Mouse (Mus musculus): ENCODE measurements around the gene Gm498. TPM values are rescaled to one million over a fixed set of nuclear protein-coding genes. Genes with fewer than 3 reads are reported as not detected.

Gm498 gene
- not detected in 2 replicates for total RNA-seq (2015; ENCODE audit: low replicate concordance)
- total RNA-seq (2017; ENCODE audit: low replicate concordance) = not detected in 2 replicates

- no peak for ATAC-seq (replicated peaks; ENCODE audit: low FRiP score, poor library complexity, severe bottlenecking)
These were observed at the start of gene Gm498 for GRCm38 (mm10) chr7:143866538-143866937. Gene Gm498 (plus strand): TSS chr7:143866838.

DNA sequence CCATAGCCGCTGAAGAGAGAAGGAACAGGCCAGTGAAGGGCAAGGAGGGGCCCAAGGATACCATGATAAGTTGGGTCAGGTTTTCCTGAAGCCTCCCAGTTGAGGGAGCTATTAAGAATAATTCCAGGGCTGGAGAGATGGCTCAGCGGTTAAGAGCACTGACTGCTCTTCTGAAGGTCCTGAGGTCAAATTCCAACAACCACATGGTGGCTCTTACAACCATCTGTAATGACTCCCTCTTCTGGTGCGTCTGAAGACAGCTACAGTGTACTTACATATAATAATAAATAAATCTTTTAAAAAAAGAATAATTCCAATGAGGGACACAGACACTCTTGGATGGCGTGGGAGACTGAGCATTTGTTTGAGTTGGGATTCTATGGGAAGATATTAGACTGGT is 47.4 kb upstream of the Gm498 start:
- ATAC-seq (replicated peaks; ENCODE audit: low FRiP score, poor library complexity, severe bottlenecking) = no peak

- no peak for ATAC-seq (replicated peaks; ENCODE audit: low FRiP score, poor library complexity, severe bottlenecking)
These were observed 45.4 kb upstream of the Gm498 start for GRCm38 (mm10) chr7:143821241-143821640.

GRCm38 (mm10) chr7:143822375-143823265 is 44.0 kb upstream of the Gm498 start, which contains the start of the genes Nadsyn1 and Dhcr7:
Gene Nadsyn1 (minus strand): TSS chr7:143822849.
Gene Dhcr7 (plus strand): TSS chr7:143823145.
- peak; percentile 97 for ATAC-seq (replicated peaks; ENCODE audit: low FRiP score, poor library complexity, severe bottlenecking)

GRCm38 (mm10) chr7:143823266-143823605 is 43.4 kb upstream of the Gm498 start:
- no peak for ATAC-seq (replicated peaks; ENCODE audit: low FRiP score, poor library complexity, severe bottlenecking)

GRCm38 (mm10) chr7:143826985-143827384 is 39.7 kb upstream of the Gm498 start:
- no peak for ATAC-seq (replicated peaks; ENCODE audit: low FRiP score, poor library complexity, severe bottlenecking)

GRCm38 (mm10) chr7:143829504-143830331 is 36.9 kb upstream of the Gm498 start:
- ATAC-seq (replicated peaks; ENCODE audit: low FRiP score, poor library complexity, severe bottlenecking) = peak; percentile 98

DNA sequence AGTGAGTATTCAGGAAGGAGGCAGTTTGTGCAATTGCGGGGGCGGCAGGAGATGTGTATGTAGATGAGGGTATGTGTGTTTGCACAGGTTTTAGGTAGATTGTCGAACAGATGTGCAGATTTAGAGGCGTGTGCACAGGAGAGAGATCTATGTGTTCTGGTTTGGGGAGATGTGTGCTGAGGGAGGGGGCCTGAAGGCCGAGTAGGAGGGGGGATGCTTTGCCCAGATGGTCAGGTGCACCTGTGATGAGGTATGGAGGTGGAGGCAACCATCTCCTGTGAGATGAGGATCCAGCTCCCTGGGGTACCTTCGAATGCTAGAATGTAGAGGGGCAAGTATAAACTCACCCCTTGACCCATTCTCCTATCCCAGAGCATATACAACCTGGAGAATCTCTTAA is 36.2 kb upstream of the Gm498 start:
- no peak; the same call in 1 of the 2 replicates for ATAC-seq (replicated peaks; ENCODE audit: low FRiP score, poor library complexity, severe bottlenecking)

- ATAC-seq (replicated peaks; ENCODE audit: low FRiP score, poor library complexity, severe bottlenecking) = no peak
These were observed 34.4 kb upstream of the Gm498 start for GRCm38 (mm10) chr7:143832196-143832595.

- no peak for ATAC-seq (replicated peaks; ENCODE audit: low FRiP score, poor library complexity, severe bottlenecking)
These were observed 34.0 kb upstream of the Gm498 start for GRCm38 (mm10) chr7:143832611-143833010.

DNA sequence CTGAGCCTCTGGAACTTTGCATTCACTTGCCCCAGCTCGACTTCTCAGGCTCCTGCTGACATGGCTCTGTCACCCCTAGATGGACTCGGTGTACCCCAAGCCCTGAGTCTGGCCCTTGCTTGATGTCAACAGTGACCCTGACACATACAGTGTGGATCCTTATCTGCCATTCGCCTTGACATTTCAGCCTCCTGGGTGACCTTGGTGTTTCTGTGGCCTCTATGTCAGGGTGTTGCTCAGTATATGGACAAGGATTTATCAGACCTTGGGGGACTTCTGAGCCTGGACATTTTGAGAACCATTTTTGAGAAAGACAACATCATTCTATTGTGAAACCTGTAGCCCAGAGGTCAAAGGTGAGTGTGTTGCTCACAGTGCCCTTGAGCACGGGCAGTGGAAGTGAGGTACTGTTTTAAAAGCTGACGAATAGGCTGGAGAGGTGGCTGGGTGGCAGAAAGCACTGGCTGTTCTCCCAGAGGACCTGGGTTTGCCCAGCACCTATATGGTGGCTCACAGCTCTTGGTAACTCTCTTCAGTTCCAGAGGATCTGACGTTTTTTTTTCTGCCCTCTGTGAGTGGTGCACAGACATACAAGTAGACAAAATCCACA is 33.0 kb upstream of the Gm498 start:
- no peak for ATAC-seq (replicated peaks; ENCODE audit: low FRiP score, poor library complexity, severe bottlenecking)

- no peak for ATAC-seq (replicated peaks; ENCODE audit: low FRiP score, poor library complexity, severe bottlenecking)
These were observed 32.3 kb upstream of the Gm498 start for GRCm38 (mm10) chr7:143834316-143834715.

DNA sequence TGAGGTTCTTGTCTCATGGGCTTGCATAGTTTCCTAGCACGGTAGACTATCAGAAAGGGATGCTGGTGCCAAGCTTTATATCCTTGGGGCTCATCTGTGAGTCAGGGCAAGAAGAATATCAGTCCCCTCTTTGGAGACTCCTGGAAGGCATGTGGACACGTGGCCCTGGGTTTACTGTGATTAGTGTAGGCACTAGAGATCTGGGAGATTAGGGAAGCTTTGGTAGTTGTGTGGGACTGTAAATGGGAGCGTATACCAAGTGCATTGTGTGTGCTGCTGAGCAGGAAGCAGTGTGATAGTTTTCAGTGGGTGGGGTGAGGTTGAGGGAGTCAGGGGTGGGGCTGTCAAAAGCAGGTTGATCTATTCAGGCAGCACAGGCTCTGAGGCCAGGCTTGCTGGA is 31.7 kb upstream of the Gm498 start:
- no peak for ATAC-seq (replicated peaks; ENCODE audit: low FRiP score, poor library complexity, severe bottlenecking)

DNA sequence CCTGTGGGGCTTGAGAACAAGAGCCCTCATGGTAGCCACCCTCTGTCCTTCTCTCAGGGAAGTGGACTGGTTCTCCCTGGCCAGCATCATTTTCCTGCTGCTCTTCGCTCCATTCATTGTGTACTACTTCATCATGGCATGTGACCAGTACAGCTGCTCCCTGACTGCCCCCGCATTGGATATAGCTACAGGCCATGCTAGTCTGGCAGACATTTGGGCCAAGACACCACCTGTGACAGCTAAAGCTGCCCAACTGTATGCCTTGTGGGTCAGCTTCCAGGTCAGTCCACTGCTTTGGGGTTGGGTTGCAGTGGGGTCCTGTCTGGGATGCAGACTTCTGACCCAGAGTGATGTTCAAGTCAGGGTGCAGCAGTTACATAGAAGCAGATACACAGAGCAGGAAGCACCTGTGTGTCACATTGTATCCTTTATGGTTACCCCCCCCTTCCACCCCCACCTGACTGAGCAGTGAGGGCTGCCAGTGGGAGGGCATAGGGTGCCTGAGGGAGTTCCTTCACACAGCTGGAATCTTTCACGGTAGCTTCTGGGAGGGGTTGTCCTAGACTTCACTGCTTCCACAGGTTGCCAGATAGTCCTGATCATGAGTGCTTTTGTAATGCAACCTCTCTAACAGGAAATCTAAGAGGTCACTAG is 28.8 kb upstream of the Gm498 start:
- no peak for ATAC-seq (replicated peaks; ENCODE audit: low FRiP score, poor library complexity, severe bottlenecking)

- no peak for ATAC-seq (replicated peaks; ENCODE audit: low FRiP score, poor library complexity, severe bottlenecking)
These were observed 26.5 kb upstream of the Gm498 start for GRCm38 (mm10) chr7:143840121-143840520.

GRCm38 (mm10) chr7:143841301-143841700 is 25.3 kb upstream of the Gm498 start:
- no peak for ATAC-seq (replicated peaks; ENCODE audit: low FRiP score, poor library complexity, severe bottlenecking)

GRCm38 (mm10) chr7:143848127-143848767 is 18.4 kb upstream of the Gm498 start:
- no peak for ATAC-seq (replicated peaks; ENCODE audit: low FRiP score, poor library complexity, severe bottlenecking)

- ATAC-seq (replicated peaks; ENCODE audit: low FRiP score, poor library complexity, severe bottlenecking) = 0 out of 2 replicates have a peak, but pooled peaks have one; percentile 25
These were observed 17.7 kb upstream of the Gm498 start for GRCm38 (mm10) chr7:143848768-143849482.

DNA sequence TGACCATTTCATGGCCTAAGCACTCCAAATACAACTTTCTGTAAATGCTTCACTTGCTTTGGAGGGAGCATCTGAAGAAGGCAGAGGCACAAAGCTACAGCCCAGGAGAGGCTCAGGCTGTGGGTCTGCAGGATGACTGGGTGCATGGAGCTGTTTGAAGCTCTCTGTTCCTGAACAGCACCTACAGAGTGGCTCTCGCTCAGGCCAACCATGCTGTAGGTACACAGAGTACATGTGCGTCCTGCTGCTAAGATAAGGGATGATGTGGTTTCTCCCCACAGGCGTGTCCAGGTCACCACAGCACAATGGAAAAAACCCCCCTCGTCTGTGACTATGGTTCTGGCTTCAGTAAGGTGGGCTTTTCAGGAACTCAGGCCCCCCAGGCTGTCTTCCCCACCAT is 2.2 kb downstream of the Gm498 start:
- ATAC-seq (replicated peaks; ENCODE audit: low FRiP score, poor library complexity, severe bottlenecking) = no peak
